Mouse (Mus musculus): Measurements from ENCODE around the gene Pros1. TPM values are rescaled to one million over a fixed set of nuclear protein-coding genes. Genes with fewer than 3 reads are reported as not detected.

The Pros1 gene
- polyA plus RNA-seq, 1 experiment from 2014 or later, result 8.4 TPM

DNA sequence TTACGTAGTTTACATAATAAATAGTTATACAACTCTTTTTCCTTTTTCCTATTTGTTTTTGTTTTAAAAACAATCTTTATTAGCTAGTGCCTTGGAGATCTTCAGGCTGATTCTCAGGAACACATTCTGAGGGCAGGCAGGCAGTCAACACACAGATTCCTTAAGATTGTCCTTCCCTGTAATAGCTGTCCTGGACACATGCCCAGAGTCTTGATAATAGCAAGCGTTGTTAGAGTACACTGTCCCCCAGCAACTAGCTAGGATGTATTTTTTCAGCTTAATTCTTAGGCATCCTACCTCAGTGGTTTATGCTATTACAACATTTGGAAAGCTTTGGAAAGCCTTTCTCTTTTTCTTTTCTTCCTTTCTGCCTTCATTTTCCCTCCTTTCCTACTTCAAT is 58.1 kb downstream of the Pros1 start:
- no peak for ATAC-seq
- no peaks in the 10 kb centered on the region for H3K9me3 ChIP-seq (replicated peaks; ENCODE audit: control insufficient read depth, low read length)
- H3K4me1 ChIP-seq (ENCODE audit: control insufficient read depth, insufficient read depth, low read length), result no peaks in the 10 kb centered on the region
- no peak overlapping the region for H3K9ac ChIP-seq (ENCODE audit: low read length)
- no peaks in the 10 kb centered on the region for H3K27me3 ChIP-seq (replicated peaks; ENCODE audit: control insufficient read depth, insufficient read depth, low read length)
- H3K36me3 ChIP-seq (ENCODE audit: control insufficient read depth, insufficient read depth, low read length), result no peaks in the 10 kb centered on the region
- peak; percentile 33 for DNase-seq (ENCODE audit: low spot score)
- no peak overlapping the region for H3K27ac ChIP-seq (ENCODE audit: low read depth, low read length)
- WGBS, result 66% methylated on average over 2 of the region's 2 CpGs
- H3K4me2 ChIP-seq (ENCODE audit: low read length), result no peak overlapping the region
- no peak overlapping the region for H3K4me3 ChIP-seq (ENCODE audit: low read depth, low read length)

DNA sequence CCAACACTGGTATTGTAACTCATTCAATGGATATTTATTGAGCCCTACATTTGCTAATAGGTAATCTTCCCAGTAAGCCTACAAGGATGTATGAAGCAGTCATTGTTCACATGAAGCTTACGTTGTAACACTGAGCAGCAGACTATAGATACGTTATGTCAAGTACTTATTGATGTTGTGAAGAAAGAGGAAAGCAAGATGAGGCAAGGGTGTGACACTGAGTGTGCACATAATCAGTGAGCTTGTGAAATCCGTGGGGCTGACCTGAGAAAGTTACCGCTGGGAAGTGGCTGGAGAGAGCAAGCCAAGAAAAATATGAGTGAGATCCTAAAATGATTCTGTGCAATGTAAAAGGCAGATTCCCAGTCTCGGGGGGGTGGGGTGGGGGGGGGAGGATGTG is 61.4 kb downstream of the Pros1 start:
- H3K27ac ChIP-seq (ENCODE audit: low read depth, low read length), result no peak overlapping the region
- no peaks in the 10 kb centered on the region for H3K4me1 ChIP-seq (ENCODE audit: control insufficient read depth, insufficient read depth, low read length)
- H3K4me2 ChIP-seq (ENCODE audit: low read length), result no peak overlapping the region
- H3K9me3 ChIP-seq (replicated peaks; ENCODE audit: control insufficient read depth, low read length), result no peaks in the 10 kb centered on the region
- no peak overlapping the region for H3K9ac ChIP-seq (ENCODE audit: low read length)
- no peak for ATAC-seq
- no peak overlapping the region for H3K4me3 ChIP-seq (ENCODE audit: low read depth, low read length)
- WGBS, result 89% methylated on average over 5 of the region's 5 CpGs
- no peaks in the 10 kb centered on the region for H3K36me3 ChIP-seq (ENCODE audit: control insufficient read depth, insufficient read depth, low read length)
- no peaks in the 10 kb centered on the region for H3K27me3 ChIP-seq (replicated peaks; ENCODE audit: control insufficient read depth, insufficient read depth, low read length)
- DNase-seq (ENCODE audit: low spot score), result no peak

DNA sequence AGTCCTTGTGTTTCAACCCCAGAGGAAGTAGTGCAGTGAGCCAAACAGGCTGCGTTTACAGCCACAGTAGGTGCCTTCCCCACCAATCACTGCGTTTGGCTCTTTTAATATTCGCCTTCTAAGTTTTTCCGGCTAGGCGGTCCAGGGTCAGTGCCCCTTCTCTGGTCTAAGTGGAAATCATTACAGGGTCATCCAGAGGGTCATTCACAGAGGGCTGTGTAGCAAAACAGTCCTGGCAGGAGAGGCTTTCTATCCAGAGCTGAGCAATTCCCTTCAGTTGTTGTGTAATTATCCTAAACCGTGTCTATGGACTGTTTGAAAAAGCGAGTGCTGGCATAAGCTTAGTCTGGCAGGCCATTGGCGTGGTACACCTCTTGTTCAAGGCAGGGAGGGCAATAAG is 68.1 kb downstream of the Pros1 start:
- H3K4me3 ChIP-seq (ENCODE audit: low read depth, low read length), result no peak overlapping the region
- no peaks in the 10 kb centered on the region for H3K9me3 ChIP-seq (replicated peaks; ENCODE audit: control insufficient read depth, low read length)
- DNase-seq (ENCODE audit: low spot score) (peak; percentile 22), ATAC-seq (peak; percentile 23; the same call in 1 of the 2 replicates)
- no peak overlapping the region for H3K27ac ChIP-seq (ENCODE audit: low read depth, low read length)
- H3K9ac ChIP-seq (ENCODE audit: low read length), result no peak overlapping the region
- no peaks in the 10 kb centered on the region for H3K27me3 ChIP-seq (replicated peaks; ENCODE audit: control insufficient read depth, insufficient read depth, low read length)
- H3K36me3 ChIP-seq (ENCODE audit: control insufficient read depth, insufficient read depth, low read length), result no peaks in the 10 kb centered on the region
- 22% methylated on average over 8 of the region's 8 CpGs for WGBS
- no peaks in the 10 kb centered on the region for H3K4me1 ChIP-seq (ENCODE audit: control insufficient read depth, insufficient read depth, low read length)
- no peak overlapping the region for H3K4me2 ChIP-seq (ENCODE audit: low read length)

DNA sequence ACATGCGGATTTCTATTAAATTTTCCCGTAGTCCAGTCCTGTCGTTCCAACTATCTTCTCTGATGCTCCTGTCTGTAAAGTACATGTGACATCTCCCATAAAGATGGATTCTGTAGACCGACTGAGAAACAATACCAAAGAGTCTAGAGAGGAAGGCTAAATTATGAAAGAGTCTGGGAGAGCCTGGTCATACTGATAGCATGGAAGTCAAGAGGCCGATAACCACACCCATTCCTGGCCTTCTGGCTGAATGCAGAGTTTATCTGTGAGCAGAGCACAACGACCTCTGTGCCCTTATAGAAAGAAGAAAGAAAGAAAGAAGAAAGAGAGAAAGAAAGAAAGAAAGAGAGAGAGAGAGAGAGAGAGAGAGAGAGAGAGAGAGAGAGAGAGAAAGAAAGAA is 77.2 kb downstream of the Pros1 start:
- WGBS, result 96% methylated on average over 6 of the region's 6 CpGs
- H3K36me3 ChIP-seq (ENCODE audit: control insufficient read depth, insufficient read depth, low read length), result no peaks in the 10 kb centered on the region
- no peak overlapping the region for H3K27ac ChIP-seq (ENCODE audit: low read depth, low read length)
- H3K9me3 ChIP-seq (replicated peaks; ENCODE audit: control insufficient read depth, low read length), result no peaks in the 10 kb centered on the region
- H3K9ac ChIP-seq (ENCODE audit: low read length), result no peak overlapping the region
- ATAC-seq (no peak), DNase-seq (ENCODE audit: low spot score) (no peak)
- H3K4me2 ChIP-seq (ENCODE audit: low read length), result no peak overlapping the region
- no peak overlapping the region for H3K4me3 ChIP-seq (ENCODE audit: low read depth, low read length)
- H3K4me1 ChIP-seq (ENCODE audit: control insufficient read depth, insufficient read depth, low read length), result no peaks in the 10 kb centered on the region
- H3K27me3 ChIP-seq (replicated peaks; ENCODE audit: control insufficient read depth, insufficient read depth, low read length), result no peaks in the 10 kb centered on the region

GRCm38 (mm10) chr16:62936316-62936715 is 82.2 kb downstream of the Pros1 start:
- WGBS, result 85% methylated on average over 11 of the region's 11 CpGs
- Histone ChIP-seq H3K4me1 (ENCODE audit: control insufficient read depth, insufficient read depth, low read length) (no peaks in the 10 kb centered on the region), H3K9ac (ENCODE audit: low read length) (no peak overlapping the region), H3K27me3 (replicated peaks; ENCODE audit: control insufficient read depth, insufficient read depth, low read length) (no peaks in the 10 kb centered on the region), H3K4me3 (ENCODE audit: low read depth, low read length) (no peak overlapping the region), H3K9me3 (replicated peaks; ENCODE audit: control insufficient read depth, low read length) (no peaks in the 10 kb centered on the region), H3K4me2 (ENCODE audit: low read length) (no peak overlapping the region), H3K27ac (ENCODE audit: low read depth, low read length) (no peak overlapping the region), H3K36me3 (ENCODE audit: control insufficient read depth, insufficient read depth, low read length) (no peaks in the 10 kb centered on the region)
- ATAC-seq, result no peak
- DNase-seq (ENCODE audit: low spot score), result no peak

DNA sequence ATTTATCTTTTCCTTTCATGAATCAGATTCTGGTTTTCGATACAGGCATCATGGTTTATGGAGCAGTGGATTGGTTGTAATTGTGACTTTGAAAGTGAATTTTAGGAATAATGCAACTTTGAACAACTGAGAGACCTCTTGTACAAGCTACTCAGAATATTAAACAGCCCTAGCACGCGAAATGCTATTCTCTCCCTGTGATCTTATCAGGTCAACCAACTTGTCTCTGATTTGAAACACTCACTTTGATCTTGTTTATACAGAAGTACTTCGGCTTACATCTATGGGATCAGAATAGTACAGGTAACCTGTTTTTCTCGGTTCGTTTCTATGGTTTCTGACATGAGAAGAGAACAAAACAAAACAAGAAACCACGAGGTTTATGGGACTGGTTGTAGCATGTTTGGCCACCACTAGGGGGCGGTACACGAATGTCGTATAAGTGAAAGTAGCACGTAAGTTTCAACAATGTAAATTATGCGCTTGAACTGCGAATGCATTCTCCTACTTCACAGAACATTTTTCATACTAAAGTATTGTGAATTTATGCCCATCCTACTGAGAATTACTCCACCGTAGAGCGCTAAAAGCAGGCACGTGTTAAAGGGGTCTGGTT is 86.4 kb downstream of the Pros1 start:
- H3K27me3 ChIP-seq (replicated peaks; ENCODE audit: control insufficient read depth, insufficient read depth, low read length), result no peaks in the 10 kb centered on the region
- peaks cover 12% of the 10 kb centered on the region for H3K4me1 ChIP-seq (ENCODE audit: control insufficient read depth, insufficient read depth, low read length)
- WGBS, result 21% methylated on average over 16 of the region's 16 CpGs
- H3K4me3 ChIP-seq (ENCODE audit: low read depth, low read length), result no peak overlapping the region
- H3K27ac ChIP-seq (ENCODE audit: low read depth, low read length), result no peak overlapping the region
- no peaks in the 10 kb centered on the region for H3K9me3 ChIP-seq (replicated peaks; ENCODE audit: control insufficient read depth, low read length)
- ATAC-seq (peak; percentile 82), DNase-seq (ENCODE audit: low spot score) (peak; percentile 94)
- no peaks in the 10 kb centered on the region for H3K36me3 ChIP-seq (ENCODE audit: control insufficient read depth, insufficient read depth, low read length)
- no peak overlapping the region for H3K9ac ChIP-seq (ENCODE audit: low read length)
- peak overlapping the region; percentile 31; the same call in 1 of the 2 replicates for H3K4me2 ChIP-seq (ENCODE audit: low read length)

DNA sequence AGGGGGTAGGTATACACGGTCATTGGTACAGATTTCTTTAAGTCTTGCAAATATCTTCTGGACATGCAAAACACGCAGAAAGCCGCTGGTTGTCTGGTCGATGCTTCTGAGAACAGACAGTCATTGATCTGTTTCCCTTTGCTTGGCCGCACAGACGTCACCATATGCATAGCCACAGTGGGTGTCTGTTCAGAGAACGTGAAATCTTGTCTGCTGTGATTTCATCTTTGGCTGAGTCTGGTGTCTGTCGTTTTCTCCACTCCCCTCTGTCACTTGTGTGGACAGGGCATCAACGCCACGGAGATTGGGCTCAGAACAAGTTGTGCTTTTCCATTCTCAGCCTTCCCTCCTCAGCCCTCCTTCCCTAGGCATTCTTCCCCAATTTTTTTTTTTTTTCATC is 87.7 kb downstream of the Pros1 start:
- 55% methylated on average over 10 of the region's 10 CpGs for WGBS
- no peaks in the 10 kb centered on the region for H3K27me3 ChIP-seq (replicated peaks; ENCODE audit: control insufficient read depth, insufficient read depth, low read length)
- no peaks in the 10 kb centered on the region for H3K9me3 ChIP-seq (replicated peaks; ENCODE audit: control insufficient read depth, low read length)
- H3K4me3 ChIP-seq (ENCODE audit: low read depth, low read length), result no peak overlapping the region
- DNase-seq (ENCODE audit: low spot score) (peak; percentile 14), ATAC-seq (0 out of 2 replicates have a peak, but pooled peaks have one; percentile 23)
- no peaks in the 10 kb centered on the region for H3K36me3 ChIP-seq (ENCODE audit: control insufficient read depth, insufficient read depth, low read length)
- no peak overlapping the region for H3K9ac ChIP-seq (ENCODE audit: low read length)
- no peak overlapping the region for H3K27ac ChIP-seq (ENCODE audit: low read depth, low read length)
- peaks cover 12% of the 10 kb centered on the region for H3K4me1 ChIP-seq (ENCODE audit: control insufficient read depth, insufficient read depth, low read length)
- H3K4me2 ChIP-seq (ENCODE audit: low read length), result no peak overlapping the region

- H3K36me3 ChIP-seq (ENCODE audit: control insufficient read depth, insufficient read depth, low read length), result no peaks in the 10 kb centered on the region
- H3K9ac ChIP-seq (ENCODE audit: low read length), result no peak overlapping the region
- H3K4me3 ChIP-seq (ENCODE audit: low read depth, low read length), result no peak overlapping the region
- ATAC-seq (no peak), DNase-seq (ENCODE audit: low spot score) (peak; percentile 54)
- 63% methylated on average over 16 of the region's 16 CpGs for WGBS
- H3K27me3 ChIP-seq (replicated peaks; ENCODE audit: control insufficient read depth, insufficient read depth, low read length), result no peaks in the 10 kb centered on the region
- H3K4me2 ChIP-seq (ENCODE audit: low read length), result no peak overlapping the region
- H3K27ac ChIP-seq (ENCODE audit: low read depth, low read length), result no peak overlapping the region
- peaks cover 12% of the 10 kb centered on the region for H3K4me1 ChIP-seq (ENCODE audit: control insufficient read depth, insufficient read depth, low read length)
- H3K9me3 ChIP-seq (replicated peaks; ENCODE audit: control insufficient read depth, low read length), result no peaks in the 10 kb centered on the region
Measured at GRCm38 (mm10) chr16:62942418-62943410, 88.6 kb downstream of the Pros1 start.

- no peaks in the 10 kb centered on the region for H3K9me3 ChIP-seq (replicated peaks; ENCODE audit: control insufficient read depth, low read length)
- no peak overlapping the region for H3K27ac ChIP-seq (ENCODE audit: low read depth, low read length)
- DNase-seq (ENCODE audit: low spot score), result peak; percentile 48
- no peak overlapping the region for H3K4me2 ChIP-seq (ENCODE audit: low read length)
- no peaks in the 10 kb centered on the region for H3K4me1 ChIP-seq (ENCODE audit: control insufficient read depth, insufficient read depth, low read length)
- no peaks in the 10 kb centered on the region for H3K27me3 ChIP-seq (replicated peaks; ENCODE audit: control insufficient read depth, insufficient read depth, low read length)
- no peak overlapping the region for H3K9ac ChIP-seq (ENCODE audit: low read length)
- no peaks in the 10 kb centered on the region for H3K36me3 ChIP-seq (ENCODE audit: control insufficient read depth, insufficient read depth, low read length)
- WGBS, result 26% methylated on average over 4 of the region's 4 CpGs
- no peak overlapping the region for H3K4me3 ChIP-seq (ENCODE audit: low read depth, low read length)
- peak; percentile 70 for ATAC-seq
Measured at GRCm38 (mm10) chr16:62958485-62958884, 104.4 kb downstream of the Pros1 start.

All from forebrain, embryonic 14.5 days (tissue).